Mouse (Mus musculus) frontal cortex, postnatal 36 days (tissue): ENCODE measurements around the gene 4930558C23Rik.
"Not testable (repeated sequence)": the region's sequence is repeated elsewhere in the genome, so short reads cannot be mapped to it uniquely, and the experiment has no call there.

Experiments
- DNase-seq, 2 experiments: peaks; one replicate each; pipeline ENCODE4 v3.0.0; 2022; ENCODE audit warnings: low spot score in 2 of 2

Gene 4930558C23Rik

DNA sequence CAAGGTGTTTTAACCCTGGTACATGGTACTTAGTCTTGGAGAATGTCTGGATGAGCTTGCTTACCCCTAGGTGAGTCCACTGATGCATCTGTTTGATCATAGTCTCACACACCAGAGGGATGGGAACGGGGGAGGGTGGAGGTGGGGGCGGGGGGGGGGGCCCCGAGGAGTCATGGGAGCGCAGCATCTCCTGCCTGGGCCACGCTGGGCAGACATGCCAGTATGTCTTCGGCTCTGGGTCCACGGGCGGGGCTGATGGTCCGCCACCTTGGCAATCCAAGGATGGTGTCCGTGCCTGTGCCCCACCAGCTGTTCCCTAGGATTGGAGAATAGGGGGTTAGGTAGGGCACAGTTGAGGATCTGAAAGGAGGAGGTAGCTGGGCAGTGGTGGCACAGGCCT is 29.4 kb downstream of the 4930558C23Rik start:
- no peak for DNase-seq

DNA sequence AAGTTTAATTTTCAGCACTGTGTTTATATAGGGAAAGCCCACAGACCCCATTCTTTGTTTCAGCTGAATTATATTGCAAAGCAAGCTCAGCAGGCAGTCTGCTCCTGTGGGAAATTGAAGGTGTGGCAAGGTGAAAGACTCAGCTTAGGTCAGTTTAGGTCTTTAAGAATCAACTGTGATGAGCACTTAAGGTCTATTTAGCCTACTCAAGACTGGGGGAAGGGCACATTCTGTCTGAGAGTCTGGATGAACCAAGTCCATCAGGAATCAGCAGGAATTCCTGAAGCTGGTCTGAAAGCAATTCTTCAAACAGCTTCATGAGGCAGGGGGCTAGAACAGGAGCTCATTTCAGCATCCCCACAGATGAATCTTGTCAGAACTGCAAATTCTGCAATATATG is 32.5 kb downstream of the 4930558C23Rik start:
- no peak for DNase-seq

DNA sequence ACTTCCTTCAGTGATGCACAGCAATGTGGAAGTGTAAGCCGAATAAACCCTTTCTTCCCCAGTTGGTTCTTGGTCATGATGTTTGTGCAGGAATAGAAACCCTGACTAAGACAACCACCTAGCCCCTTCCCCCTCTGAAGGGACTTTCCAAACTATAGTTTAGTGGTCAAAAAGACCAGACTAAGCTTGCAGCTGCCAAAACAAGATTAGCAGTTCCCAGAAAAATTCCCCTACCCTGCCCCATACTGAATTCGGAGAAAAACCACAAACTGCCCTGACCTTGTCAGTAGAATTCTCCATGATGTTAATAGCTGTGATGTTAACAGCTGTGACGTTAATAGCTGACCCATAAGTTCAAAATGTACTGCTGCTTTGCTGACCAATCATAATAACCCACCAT is 42.4 kb downstream of the 4930558C23Rik start:
- DNase-seq, result not testable (repeated sequence)

DNA sequence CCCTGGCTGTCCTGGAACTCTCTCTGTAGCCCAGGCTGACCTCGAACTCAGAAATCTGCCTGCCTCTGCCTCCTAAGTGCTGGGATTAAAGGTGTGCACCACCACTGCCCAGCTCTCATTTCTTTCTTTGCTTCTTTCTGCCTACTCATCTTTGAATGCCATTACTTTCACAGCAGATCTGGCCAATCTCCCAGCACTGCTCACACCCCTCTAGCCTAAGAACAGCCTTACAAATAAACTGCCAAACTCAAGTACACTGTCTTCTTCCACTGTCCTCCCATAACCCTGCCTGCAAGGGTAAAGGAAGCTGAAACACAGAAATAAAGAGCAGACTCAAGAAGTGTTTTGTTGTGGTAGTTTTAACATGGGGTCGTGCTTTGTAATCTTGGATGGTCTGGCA is 44.9 kb downstream of the 4930558C23Rik start:
- DNase-seq, result peak in 1 of 2 experiments; percentile 19

DNA sequence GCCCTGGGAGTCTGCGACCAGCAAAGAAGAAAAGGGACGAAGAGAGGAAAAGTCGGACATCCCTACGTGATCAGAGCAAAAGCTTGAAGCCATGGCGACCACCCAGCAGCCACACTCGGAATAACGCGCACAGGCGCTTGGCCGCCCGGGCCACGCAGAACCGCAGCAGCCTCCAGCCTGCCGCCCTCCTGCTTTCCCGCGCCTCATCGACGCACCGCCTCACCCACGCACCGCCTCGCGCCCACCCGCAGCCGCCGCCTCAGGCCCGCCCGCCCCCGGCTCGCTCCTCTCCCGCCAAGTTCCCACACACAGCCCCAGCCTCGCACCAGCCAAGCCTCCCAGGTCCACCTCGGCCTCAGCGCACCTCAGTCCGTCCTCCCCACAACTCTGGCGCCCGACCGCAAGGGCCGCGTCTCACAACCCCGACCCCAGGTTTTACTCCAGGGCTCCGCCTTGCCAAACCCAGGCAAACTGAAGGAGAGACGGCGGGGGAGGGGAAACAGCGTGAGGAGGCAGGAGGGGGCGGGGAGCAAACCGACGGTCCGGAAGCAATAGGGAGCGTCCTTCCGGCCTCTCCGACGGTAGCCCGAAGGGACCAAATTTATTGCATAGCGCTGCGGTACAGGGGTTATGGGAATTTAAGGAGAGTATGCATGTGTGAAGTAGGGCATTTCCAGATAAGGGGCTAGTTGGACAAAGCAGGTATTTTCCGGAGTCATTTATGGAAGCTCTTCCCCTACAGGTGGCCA is 45.8 kb downstream of the 4930558C23Rik start, which contains the start of gene Setdb1:
Gene Setdb1 (minus strand): TSS at position 502 of the 749 bp plus-strand sequence.
- peak; percentile 91 to 95 for DNase-seq

DNA sequence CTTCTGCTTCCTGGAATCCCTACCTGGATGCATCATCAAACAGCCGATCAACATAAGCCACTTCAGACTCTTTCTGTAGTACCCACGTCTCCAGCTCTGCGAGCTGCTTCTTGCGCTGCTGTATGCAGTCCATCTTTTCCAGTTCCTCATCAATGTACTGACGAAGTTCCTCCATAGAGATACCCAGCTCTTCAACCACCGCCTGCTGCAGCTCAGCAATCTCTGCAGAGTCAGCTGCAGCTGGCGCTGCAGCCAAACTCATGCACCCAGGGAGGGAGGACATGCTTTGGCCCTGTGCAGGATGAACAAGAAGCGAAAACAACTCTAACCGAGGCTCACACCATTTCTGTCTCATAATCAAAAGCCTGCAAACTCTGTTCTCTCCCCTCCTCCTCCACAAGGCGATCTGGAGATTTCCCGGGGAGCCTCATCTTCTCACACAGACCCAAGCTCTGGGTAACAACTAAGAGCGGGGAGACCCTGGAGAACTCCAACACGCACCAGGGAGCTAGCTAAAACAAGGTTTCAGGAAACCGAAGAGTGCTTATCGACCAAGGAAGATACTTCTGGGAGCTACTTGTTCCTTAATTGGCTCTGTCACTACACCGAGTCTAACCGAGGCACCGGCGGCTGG is 46.6 kb downstream of the 4930558C23Rik start:
- peak in 1 of 2 experiments; percentile 7 for DNase-seq

DNA sequence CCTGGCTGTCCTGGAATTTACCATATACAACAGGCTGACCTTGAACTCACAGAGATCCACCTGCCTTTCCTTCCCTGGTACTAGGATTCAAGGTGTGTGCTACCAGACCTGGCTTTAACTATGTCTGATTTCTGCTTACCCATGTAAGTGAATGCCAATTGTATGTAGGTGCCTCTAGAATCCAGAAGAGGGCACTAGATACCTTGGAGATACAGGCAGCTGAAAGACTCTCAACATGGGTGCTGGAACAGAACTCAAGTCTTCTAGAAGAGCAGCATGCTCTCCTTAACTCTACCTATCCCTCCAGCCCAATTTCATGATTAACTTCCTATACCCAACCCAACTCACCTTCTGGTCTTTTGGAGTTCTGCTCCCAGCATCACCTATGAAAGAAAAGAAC is 53.1 kb downstream of the 4930558C23Rik start:
- no peak for DNase-seq

DNA sequence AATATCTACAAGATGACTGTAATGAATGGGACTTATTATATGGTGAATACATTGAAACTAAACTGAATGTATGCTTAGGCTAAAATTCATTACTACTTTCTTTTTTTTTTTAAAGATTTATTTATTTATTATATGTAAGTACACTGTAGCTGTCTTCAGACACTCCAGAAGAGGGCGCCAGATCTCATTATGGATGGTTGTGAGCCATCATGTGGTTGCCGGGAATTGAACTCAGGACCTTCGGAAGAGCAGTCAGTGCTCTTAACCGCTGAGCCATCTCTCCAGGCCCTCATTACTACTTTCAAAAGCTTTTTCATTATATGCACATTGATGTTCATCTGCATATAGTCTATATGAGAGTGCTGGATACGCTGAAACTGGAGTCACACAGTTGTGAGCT is 54.3 kb downstream of the 4930558C23Rik start:
- DNase-seq, result not testable (repeated sequence)

DNA sequence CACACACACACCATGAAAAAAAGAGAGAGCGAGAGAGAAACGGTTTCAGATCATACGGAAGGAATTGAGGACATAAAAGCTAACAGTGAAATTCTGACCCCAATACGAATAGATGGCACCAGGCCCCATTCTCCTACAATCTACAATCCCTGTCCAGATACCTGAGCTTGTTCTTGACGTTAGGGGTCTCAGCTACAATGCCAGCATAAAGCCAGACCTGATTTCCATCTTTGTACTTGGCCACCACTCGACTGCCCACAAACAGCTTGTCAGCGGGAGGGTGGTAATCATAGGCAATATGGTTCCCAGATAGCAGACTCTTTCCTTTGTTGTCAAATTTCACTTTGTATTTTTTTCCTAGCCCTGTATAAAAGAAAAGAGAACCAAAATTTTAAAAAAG is 56.2 kb downstream of the 4930558C23Rik start:
- DNase-seq, result no peak

DNA sequence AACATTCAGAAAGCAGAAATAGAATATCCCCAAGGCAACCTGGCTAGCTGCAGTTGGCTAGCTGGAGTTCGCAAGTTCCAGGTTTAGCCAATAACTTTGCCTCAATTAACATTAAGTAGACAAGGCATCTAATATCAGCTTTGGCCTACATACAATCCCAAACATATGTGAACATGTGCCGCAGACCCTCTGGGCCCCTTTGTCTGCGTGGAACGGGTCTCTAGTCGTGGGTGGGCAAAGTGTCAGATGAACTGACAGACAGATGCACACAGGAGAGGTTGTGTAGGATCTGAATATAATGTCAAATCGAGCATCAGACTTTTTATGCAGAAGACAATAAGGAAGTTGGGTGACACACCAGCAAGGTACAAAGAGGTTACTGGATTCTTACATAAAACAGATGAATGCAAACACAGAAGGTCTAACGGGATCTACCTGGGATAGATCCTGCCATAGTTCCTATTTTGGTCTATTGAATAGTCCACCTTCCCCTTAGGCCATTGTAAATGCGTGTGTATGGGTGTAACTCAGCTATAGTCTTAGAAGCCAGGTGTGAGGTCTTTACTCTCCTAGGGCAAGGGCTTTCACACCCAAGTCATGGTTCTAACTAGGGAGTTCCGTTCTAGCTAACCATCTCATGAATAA is 59.2 kb downstream of the 4930558C23Rik start:
- not testable (repeated sequence) for DNase-seq

DNA sequence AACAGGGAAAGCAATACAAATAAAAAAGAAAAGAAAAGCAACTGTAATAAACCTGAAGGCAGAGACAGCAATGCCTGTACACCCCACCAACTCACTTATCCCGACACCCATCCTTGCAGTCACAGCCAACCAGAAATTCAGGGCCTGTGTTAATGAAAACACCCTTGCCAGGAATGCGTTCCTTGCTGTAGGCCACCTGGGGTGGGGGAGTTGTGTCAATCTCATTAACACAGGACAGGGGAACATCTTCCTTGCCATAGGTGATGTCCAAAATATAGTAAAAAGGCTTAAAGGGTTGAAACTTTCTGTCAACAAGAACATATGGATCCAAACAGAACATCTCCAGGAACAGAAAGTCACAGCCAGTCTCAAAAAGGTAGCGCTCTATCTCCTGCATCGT is 64.4 kb downstream of the 4930558C23Rik start:
- no peak for DNase-seq

DNA sequence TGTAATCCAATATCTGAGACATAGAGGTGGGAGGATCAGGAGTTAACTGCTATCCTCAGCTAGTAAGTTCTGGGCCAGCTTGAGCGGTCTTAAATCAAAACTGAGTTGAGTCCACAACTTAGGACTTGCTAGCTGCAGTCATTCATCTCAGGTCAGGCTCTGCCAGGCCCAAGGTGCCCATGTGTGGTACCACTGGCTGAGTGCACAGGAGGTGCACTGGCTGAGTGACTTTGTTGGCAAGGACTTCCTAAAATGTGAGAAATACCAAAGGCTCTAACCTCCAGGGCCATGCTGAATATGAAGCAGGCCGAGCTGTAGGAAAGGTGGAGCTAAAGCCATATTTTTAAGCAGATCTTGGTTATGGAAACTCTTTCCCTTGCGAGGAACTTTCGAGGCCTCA is 65.3 kb downstream of the 4930558C23Rik start:
- DNase-seq, result no peak
